ENCODE assay signal across 24 mouse cellular contexts in the genomic region with DNA sequence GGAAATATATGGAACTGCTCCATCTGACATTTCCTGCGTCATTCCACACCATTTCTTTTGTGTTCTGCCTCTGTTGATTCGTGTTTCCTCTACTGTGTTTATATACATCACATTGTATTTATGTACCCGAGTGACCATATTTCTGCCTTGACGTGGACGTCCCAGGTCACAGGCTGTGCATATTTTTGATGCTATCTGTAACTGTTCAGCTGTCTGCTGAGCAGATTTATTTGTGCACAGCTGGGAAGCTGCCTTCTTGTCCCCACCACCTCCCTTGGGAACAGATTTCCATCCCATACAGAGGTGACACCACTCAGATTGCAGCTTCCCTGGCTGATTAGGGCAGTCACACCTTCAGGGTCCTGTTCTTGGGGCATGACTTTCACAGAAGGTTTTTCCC.
DNase-seq lines count a peak whose midpoint lies in the region; ATAC-seq and TF ChIP-seq lines count a peak whose summit lies in the region.
"Had no signal": no experiment of that assay in that cellular context is flagged by ENCODE, and none has a peak within 500 bp of the region (broad histone marks: within the 10 kb centered on the region; RNA-seq: fewer than 3 reads in every experiment).

No protein-coding gene starts in this region.

- no peak for ATAC-seq in forebrain, embryonic 12.5 days (ENCODE audit: low FRiP score)
- ATAC-seq in forebrain, postnatal 0 days: no peak
- peak; percentile 50; the same call in 1 of the 2 replicates for ATAC-seq in kidney, embryonic 15.5 days (replicated peaks; ENCODE audit: low FRiP score)
- ATAC-seq in neural tube, embryonic 15.5 days (ENCODE audit: low FRiP score): no peak
- ATAC-seq: midbrain, embryonic 16.5 days had no signal

- TF ChIP-seq CTCF in forebrain, postnatal 0 days (IDR thresholded peaks at IDR 0.05; ENCODE audit: low read depth): no peak

- H3K4me2 ChIP-seq in forebrain, embryonic 12.5 days: no peak overlapping the region
- no peak overlapping the region for H3K4me2 ChIP-seq in forebrain, postnatal 0 days (ENCODE audit: low read depth)
- H3K4me2 ChIP-seq in kidney, embryonic 15.5 days: no peak overlapping the region
- H3K4me2 ChIP-seq in neural tube, embryonic 15.5 days: no peak overlapping the region
- H3K4me2 ChIP-seq: embryonic facial prominence, embryonic 13.5 days; heart, embryonic 15.5 days; liver, embryonic 11.5 days; stomach, embryonic 15.5 days had no signal

- H3K27me3 ChIP-seq in forebrain, embryonic 12.5 days: no peaks in the 10 kb centered on the region
- no peaks in the 10 kb centered on the region for H3K27me3 ChIP-seq in forebrain, postnatal 0 days (ENCODE audit: insufficient read depth, low read length)
- 0 out of 2 replicates have a peak, but pooled peaks cover 4% of the 10 kb centered on the region for H3K27me3 ChIP-seq in kidney, embryonic 15.5 days
- no peaks in the 10 kb centered on the region for H3K27me3 ChIP-seq in neural tube, embryonic 15.5 days (replicated peaks)
- H3K27me3 ChIP-seq: embryonic facial prominence, embryonic 13.5 days; heart, embryonic 15.5 days; stomach, embryonic 15.5 days had no signal

- DNase-seq in forebrain, postnatal 0 days: no peak
- no peak for DNase-seq in kidney, adult 18-20 months
- DNase-seq in neural tube, embryonic 10.5 days (ENCODE audit: extremely low spot score, low spot score): peak; percentile 53
- DNase-seq in right cerebral cortex, postnatal 4 days: no peak
- DNase-seq: adrenal gland, postnatal 36 days; cerebellum, adult 11-12 months; cerebellum, postnatal 25 days; gastrocnemius, postnatal 10 days; heart, adult 2 months; heart, postnatal 4 days; kidney, postnatal 25 days; lung, adult 2 months; lung, postnatal 4 days; right cerebral cortex, postnatal 25 days; thymus, adult 18-20 months; thymus, postnatal 4 days had no signal

- WGBS in forebrain, embryonic 12.5 days: 72% methylated on average over 5 of the region's 5 CpGs
- 67% methylated on average over 5 of the region's 5 CpGs for WGBS in forebrain, postnatal 0 days
- 12% methylated on average over 5 of the region's 5 CpGs for WGBS in kidney, embryonic 15.5 days
- 36% methylated on average over 5 of the region's 5 CpGs for WGBS in neural tube, embryonic 15.5 days

- no peaks in the 10 kb centered on the region for H3K36me3 ChIP-seq in forebrain, embryonic 12.5 days (replicated peaks)
- no peaks in the 10 kb centered on the region for H3K36me3 ChIP-seq in forebrain, postnatal 0 days (ENCODE audit: insufficient read depth)
- H3K36me3 ChIP-seq in kidney, embryonic 15.5 days: no peaks in the 10 kb centered on the region
- no peaks in the 10 kb centered on the region for H3K36me3 ChIP-seq in neural tube, embryonic 15.5 days
- H3K36me3 ChIP-seq: embryonic facial prominence, embryonic 13.5 days; heart, embryonic 15.5 days; stomach, embryonic 15.5 days had no signal

- H3K9me3 ChIP-seq in forebrain, embryonic 12.5 days: no peaks in the 10 kb centered on the region; the same call in 1 of the 2 replicates
- H3K9me3 ChIP-seq in forebrain, postnatal 0 days (ENCODE audit: low read length): no peaks in the 10 kb centered on the region
- 0 out of 2 replicates have a peak, but pooled peaks cover 2% of the 10 kb centered on the region for H3K9me3 ChIP-seq in kidney, embryonic 15.5 days (replicated peaks)
- H3K9me3 ChIP-seq in neural tube, embryonic 15.5 days (replicated peaks): no peaks in the 10 kb centered on the region
- H3K9me3 ChIP-seq: embryonic facial prominence, embryonic 13.5 days; heart, embryonic 15.5 days; stomach, embryonic 15.5 days had no signal

- no peak overlapping the region for H3K9ac ChIP-seq in forebrain, embryonic 12.5 days
- no peak overlapping the region for H3K9ac ChIP-seq in forebrain, postnatal 0 days
- H3K9ac ChIP-seq in kidney, embryonic 15.5 days: no peak overlapping the region
- no peak overlapping the region for H3K9ac ChIP-seq in neural tube, embryonic 15.5 days (replicated peaks)
- H3K9ac ChIP-seq: embryonic facial prominence, embryonic 13.5 days; heart, embryonic 15.5 days; stomach, embryonic 15.5 days had no signal

- no peak overlapping the region for H3K4me3 ChIP-seq in forebrain, embryonic 12.5 days (replicated peaks)
- no peak overlapping the region for H3K4me3 ChIP-seq in forebrain, postnatal 0 days (ENCODE audit: low read depth, low read length)
- H3K4me3 ChIP-seq in kidney, embryonic 15.5 days (replicated peaks): no peak overlapping the region
- H3K4me3 ChIP-seq in neural tube, embryonic 15.5 days (replicated peaks): no peak overlapping the region
- H3K4me3 ChIP-seq: embryonic facial prominence, embryonic 13.5 days; heart, adult 2 months; heart, embryonic 15.5 days; stomach, embryonic 15.5 days had no signal

- H3K27ac ChIP-seq in forebrain, embryonic 12.5 days: peak overlapping the region; percentile 16; the same call in 1 of the 2 replicates
- no peak overlapping the region for H3K27ac ChIP-seq in forebrain, postnatal 0 days (ENCODE audit: low read depth, low read length)
- H3K27ac ChIP-seq in kidney, embryonic 15.5 days: peak overlapping the region; percentile 76
- H3K27ac ChIP-seq in neural tube, embryonic 15.5 days (replicated peaks): no peak overlapping the region
- H3K27ac ChIP-seq: embryonic facial prominence, embryonic 13.5 days; heart, adult 2 months; stomach, embryonic 15.5 days had no signal

- peaks cover 16% of the 10 kb centered on the region for H3K4me1 ChIP-seq in forebrain, embryonic 12.5 days
- no peaks in the 10 kb centered on the region for H3K4me1 ChIP-seq in forebrain, postnatal 0 days (ENCODE audit: insufficient read depth)
- H3K4me1 ChIP-seq in kidney, embryonic 15.5 days: peaks cover 40% of the 10 kb centered on the region
- peaks cover 9% of the 10 kb centered on the region; the same call in 1 of the 2 replicates for H3K4me1 ChIP-seq in neural tube, embryonic 15.5 days

Comparison
In these comparisons a context has a peak if more than half of its experiments do, and no peak if none do; other contexts are left out.
1. H3K27ac ChIP-seq: peak in forebrain, embryonic 12.5 days (single experiment) and kidney, embryonic 15.5 days (single experiment); none in forebrain, postnatal 0 days (single experiment) and neural tube, embryonic 15.5 days (single experiment).